Mouse (Mus musculus) urinary bladder, postnatal 25 days (tissue): ENCODE results near the gene Echs1.

Experiments
- DNase-seq: peaks from one replicate; pipeline ENCODE4 v3.0.0; 2022; ENCODE audit warnings: low spot score

Echs1 gene

GRCm38 (mm10) chr7:140060936-140061831 is 55.1 kb downstream of the Echs1 start:
- peak; percentile 36 for DNase-seq

- no peak for DNase-seq
These were observed 56.7 kb downstream of the Echs1 start for GRCm38 (mm10) chr7:140059601-140060000.

- no peak for DNase-seq
These were observed 57.7 kb downstream of the Echs1 start for GRCm38 (mm10) chr7:140058528-140058927.

- DNase-seq, result no peak
These were observed 58.6 kb downstream of the Echs1 start for GRCm38 (mm10) chr7:140057413-140058407.
